Mouse (Mus musculus) myocyte (in vitro differentiated cells): ENCODE data around the gene Spem1.

ENCODE experiments used
- MAX ChIP-seq: IDR thresholded peaks from one replicate; pipeline ENCODE4 v1.6.1; 2011; ENCODE audit warnings: low read depth, mild to moderate bottlenecking, control low read depth
- MYOD1 ChIP-seq, 3 experiments: IDR thresholded peaks; one replicate each; pipeline ENCODE4 v1.6.1; 2011; ENCODE audit warnings: control low read depth in 2 of 3, low read depth in 2 of 3, mild to moderate bottlenecking in 2 of 3, moderate library complexity in 1 of 3; ENCODE audit not compliant: insufficient read length in 2 of 3, control insufficient read depth in 1 of 3
- POLR2A ChIP-seq: IDR thresholded peaks from one replicate; pipeline ENCODE4 v1.6.1; 2011; ENCODE audit warnings: low read depth, mild to moderate bottlenecking, control low read depth, moderate library complexity; ENCODE audit not compliant: insufficient read length
- POLR2AphosphoS2 ChIP-seq: IDR thresholded peaks from one replicate; pipeline ENCODE4 v1.6.1; 2011; ENCODE audit warnings: low read depth, control low read depth; ENCODE audit not compliant: insufficient read length
- TCF3 ChIP-seq: IDR thresholded peaks from one replicate; pipeline ENCODE4 v1.6.1; 2011; ENCODE audit warnings: low read depth, control low read depth; ENCODE audit not compliant: insufficient read length

- TF ChIP-seq POLR2AphosphoS2 (no peak), POLR2A (no peak), MAX (no peak), TCF3 (no peak), MYOD1 (IDR thresholded peaks at IDR 0.05; ENCODE audit: control insufficient read depth in 1 of 3, insufficient read length in 2 of 3, low read depth in 2 of 3) (no peak)
Measured at GRCm38 (mm10) chr11:69777504-69778257, 44.3 kb downstream of the Spem1 start.
